Mouse (Mus musculus) limb, embryonic 12.5 days (tissue): ENCODE results near the gene Gm11992. TPM values are rescaled to one million over a fixed set of nuclear protein-coding genes. Genes with fewer than 3 reads are reported as not detected.

Experiments used
- ATAC-seq: fragments of 200-750 bp; cut with Nextera tagmentation; 2 replicates; pipeline ENCODE4 v1.8.0; 2017; ENCODE audit warnings: low read depth, moderate TSS enrichment; ENCODE audit not compliant: insufficient number of reproducible peaks, insufficient read depth, low FRiP score, low TSS enrichment
- H3K27ac ChIP-seq: fragments of 300-500 bp; sonication (generic); 2 replicates; pipeline ENCODE4 v1.5.1; 2016; ENCODE audit warnings: mild to moderate bottlenecking, moderate library complexity
- H3K27me3 ChIP-seq: fragments of 300-500 bp; sonication (generic); 2 replicates; pipeline ENCODE4 v1.6.1; 2016; ENCODE audit warnings: mild to moderate bottlenecking, moderate library complexity
- H3K36me3 ChIP-seq: fragments of 300-500 bp; sonication (generic); 2 replicates; pipeline ENCODE4 v1.6.1; 2016; ENCODE audit warnings: mild to moderate bottlenecking, moderate library complexity
- H3K4me1 ChIP-seq: fragments of 300-500 bp; sonication (generic); replicated peaks from 2 replicates; pipeline ENCODE4 v1.6.1; 2016
- H3K4me2 ChIP-seq: fragments of 300-500 bp; sonication (generic); 2 replicates; pipeline ENCODE4 v1.6.1; 2016; ENCODE audit warnings: mild to moderate bottlenecking, moderate library complexity
- H3K4me3 ChIP-seq: fragments of 300-500 bp; sonication (generic); replicated peaks from 2 replicates; pipeline ENCODE4 v1.5.1; 2016; ENCODE audit warnings: mild to moderate bottlenecking
- H3K9ac ChIP-seq: fragments of 300-500 bp; sonication (generic); replicated peaks from 2 replicates; pipeline ENCODE4 v1.6.1; 2016; ENCODE audit warnings: mild to moderate bottlenecking, moderate library complexity
- H3K9me3 ChIP-seq: fragments of 300-500 bp; sonication (generic); 2 replicates; pipeline ENCODE4 v1.6.1; 2016; ENCODE audit warnings: mild to moderate bottlenecking, moderate library complexity
- WGBS: fragments of 180-500 bp; shearing (Covaris S2); methylation state at CpG from one replicate; pipeline ENCODE4 v1.1.7; 2016; 5-methylcytosine and 5-hydroxymethylcytosine counted together
- polyA plus RNA-seq: library from polyadenylated mRNA; unstranded; fragments of >200 nt; fragmentation: Nextera tagmentation; extraction: Ambion mirVana; gene quantifications from 2 replicates; pipeline ENCODE4 v1.2.1, GENCODE M21; 2016

Gm11992 gene
- polyA plus RNA-seq, 1 experiment from 2014 or later: 0.09 TPM

DNA sequence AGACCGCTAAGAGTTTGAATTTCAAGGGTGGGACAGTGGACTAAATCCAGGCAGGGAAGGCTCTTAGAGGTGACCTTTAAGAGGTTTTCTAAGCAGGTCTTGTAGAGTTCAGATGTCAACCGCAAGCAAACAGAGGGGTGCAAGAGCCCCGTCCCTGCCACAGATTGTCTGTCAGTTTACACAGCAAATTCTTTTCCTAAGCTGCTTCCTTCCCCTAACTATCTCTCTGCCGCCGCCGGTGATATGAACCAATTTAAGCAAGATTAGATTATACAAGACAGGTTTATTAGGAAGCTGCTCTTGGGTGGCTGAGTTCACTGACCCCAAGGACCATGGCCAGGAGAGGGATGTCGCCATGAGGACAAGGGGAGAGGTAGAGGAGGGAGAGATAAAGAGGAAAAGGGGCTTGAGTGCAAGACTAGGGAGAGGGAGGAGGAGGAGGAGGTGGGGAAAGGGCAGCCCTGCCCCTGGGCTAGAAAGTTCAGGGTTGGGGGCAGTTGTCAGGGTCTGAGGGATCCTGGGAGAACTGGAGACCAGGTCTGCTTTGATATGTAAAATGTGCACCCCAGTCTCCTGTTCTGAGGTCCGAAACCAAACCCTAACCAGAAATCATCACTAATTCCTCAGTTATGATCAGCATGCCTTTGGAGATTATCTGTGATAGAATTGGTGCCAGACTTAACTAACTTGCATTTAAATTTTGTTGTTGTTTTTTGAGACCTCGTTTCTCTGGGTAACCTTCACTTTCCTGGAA is 67.2 kb downstream of the Gm11992 start:
- Histone ChIP-seq H3K4me3 (peak overlapping the region; percentile 20), H3K36me3 (no peaks in the 10 kb centered on the region), H3K27ac (no peak overlapping the region), H3K4me2 (peak overlapping the region; percentile 40; the same call in 1 of the 2 replicates), H3K9ac (no peak overlapping the region), H3K9me3 (no peaks in the 10 kb centered on the region), H3K27me3 (peaks cover 70% of the 10 kb centered on the region), H3K4me1 (peaks cover 28% of the 10 kb centered on the region)
- no peak for ATAC-seq
- 12% methylated on average over 9 of the region's 9 CpGs for WGBS

DNA sequence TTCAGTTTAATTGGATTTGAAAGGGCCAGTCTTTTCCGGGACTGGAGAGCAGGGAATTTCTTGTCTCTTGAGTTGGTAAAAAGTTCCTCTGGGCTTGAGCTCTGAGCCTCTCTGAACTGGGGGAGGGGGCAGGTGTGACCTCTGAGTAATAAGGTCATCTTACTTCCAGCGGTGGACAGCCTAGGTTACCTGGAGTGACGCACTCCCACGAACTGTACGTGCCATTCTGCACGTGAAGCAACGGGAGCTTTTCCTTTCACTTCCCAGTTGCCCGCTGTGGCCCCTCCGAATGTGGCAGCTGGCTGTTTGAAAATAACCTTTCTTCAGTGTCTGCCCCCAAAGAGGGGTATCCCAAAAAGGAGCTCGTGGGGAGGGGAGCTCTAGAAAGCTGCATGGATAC is 67.7 kb downstream of the Gm11992 start:
- 1% methylated on average over 10 of the region's 10 CpGs for WGBS
- ATAC-seq: no peak
- Histone ChIP-seq H3K4me1 (peaks cover 28% of the 10 kb centered on the region), H3K4me3 (peak overlapping the region; percentile 20), H3K27ac (no peak overlapping the region), H3K27me3 (peaks cover 76% of the 10 kb centered on the region), H3K36me3 (no peaks in the 10 kb centered on the region), H3K9me3 (no peaks in the 10 kb centered on the region), H3K4me2 (peak overlapping the region; percentile 40), H3K9ac (no peak overlapping the region)

DNA sequence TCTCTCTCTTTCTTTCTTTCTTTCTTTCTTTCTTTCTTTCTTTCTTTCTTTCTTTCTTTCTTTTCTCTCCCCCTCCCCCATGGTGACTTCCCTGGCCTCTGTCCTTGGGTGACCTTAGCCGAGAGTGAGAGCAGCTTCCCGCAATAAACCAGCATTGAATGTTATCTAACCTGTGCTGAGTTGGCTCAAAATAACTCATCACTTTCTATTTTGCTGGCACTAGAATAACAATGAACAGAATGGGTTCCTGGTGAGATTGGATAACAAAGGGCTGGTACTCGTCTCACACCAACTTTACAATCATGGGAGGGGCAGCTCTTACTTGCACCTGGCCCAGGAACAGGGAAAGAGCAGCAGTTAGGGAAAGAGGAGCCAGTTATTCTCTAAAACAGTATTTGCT is 68.5 kb downstream of the Gm11992 start:
- Histone ChIP-seq H3K36me3 (no peaks in the 10 kb centered on the region), H3K4me3 (no peak overlapping the region), H3K27ac (no peak overlapping the region), H3K27me3 (peaks cover 79% of the 10 kb centered on the region), H3K9me3 (no peaks in the 10 kb centered on the region), H3K4me2 (no peak overlapping the region), H3K4me1 (peaks cover 28% of the 10 kb centered on the region), H3K9ac (no peak overlapping the region)
- 7% methylated on average over 3 of the region's 3 CpGs for WGBS
- ATAC-seq: no peak

DNA sequence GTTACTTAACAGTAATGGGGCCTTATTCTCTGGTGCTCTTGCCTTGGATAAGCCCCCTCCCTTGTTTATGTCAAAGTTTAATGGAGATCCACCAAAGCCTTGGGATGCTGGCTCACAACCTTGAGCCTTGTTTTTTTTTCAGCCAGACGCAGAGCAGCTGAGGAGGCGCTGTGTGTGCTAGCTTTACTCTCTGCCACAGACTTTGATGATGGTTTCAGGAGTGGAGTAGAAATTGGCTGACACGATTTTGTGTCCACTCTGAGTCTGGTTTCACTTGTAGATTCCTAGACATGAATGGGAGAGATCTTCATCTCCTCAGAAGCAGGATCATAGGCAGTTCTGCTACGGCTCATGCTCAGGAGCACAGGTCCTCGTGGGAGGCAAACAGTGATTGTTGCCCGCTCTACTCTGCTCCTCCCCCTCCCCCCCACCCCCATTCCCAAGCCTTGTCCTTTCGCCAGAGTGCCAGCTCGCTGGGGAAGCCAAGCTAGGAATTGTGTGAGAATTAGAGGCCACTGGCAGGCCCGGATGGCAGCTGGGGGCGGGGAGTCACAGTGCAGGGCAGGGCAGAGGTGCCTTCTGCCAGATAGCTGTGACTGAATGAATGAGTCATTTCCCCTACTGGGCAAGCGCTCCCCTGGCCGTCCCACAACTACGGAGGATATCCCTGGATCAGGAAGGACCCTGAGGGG is 69.1 kb downstream of the Gm11992 start:
- Histone ChIP-seq H3K4me2 (peak overlapping the region; percentile 67), H3K27me3 (peaks cover 78% of the 10 kb centered on the region), H3K9ac (no peak overlapping the region), H3K27ac (no peak overlapping the region), H3K4me1 (peaks cover 28% of the 10 kb centered on the region), H3K4me3 (peak overlapping the region; percentile 38), H3K36me3 (no peaks in the 10 kb centered on the region), H3K9me3 (no peaks in the 10 kb centered on the region)
- WGBS: under 1% methylated on average over 13 of the region's 13 CpGs
- ATAC-seq: no peak; the same call in 1 of the 2 replicates

DNA sequence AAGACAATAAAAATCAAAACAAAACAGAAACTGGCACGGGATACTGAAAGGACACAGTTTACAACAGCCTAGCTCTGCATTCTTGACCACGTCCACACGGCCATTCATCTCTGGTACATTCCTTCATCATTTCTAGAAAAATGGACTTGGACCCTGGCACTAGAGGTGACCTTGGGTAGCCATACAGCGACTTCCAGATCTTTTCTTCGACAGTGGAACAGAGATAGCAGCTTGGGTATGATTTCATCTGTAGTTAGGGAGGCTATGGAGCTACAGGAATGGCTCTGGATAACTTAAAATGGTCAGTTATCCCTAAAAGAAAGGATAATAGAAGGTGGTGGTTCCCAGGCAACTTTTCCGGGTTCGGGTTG is 69.6 kb downstream of the Gm11992 start, which contains the start of gene Upp1:
Gene Upp1, plus strand, starts transcription at position 54 of the 371 bp plus-strand sequence.
- ATAC-seq: no peak
- WGBS: under 1% methylated on average over 7 of the region's 7 CpGs
- Histone ChIP-seq H3K36me3 (no peaks in the 10 kb centered on the region), H3K4me3 (peak within 1 kb of the TSS; percentile 38), H3K27ac (no peak within 1 kb of the TSS), H3K9ac (0 out of 2 replicates have a peak within 1 kb of the TSS, but pooled peaks have one; percentile 24), H3K4me2 (peak within 1 kb of the TSS; percentile 67), H3K9me3 (no peaks in the 10 kb centered on the region), H3K4me1 (peaks cover 28% of the 10 kb centered on the region), H3K27me3 (peaks cover 75% of the 10 kb centered on the region)

DNA sequence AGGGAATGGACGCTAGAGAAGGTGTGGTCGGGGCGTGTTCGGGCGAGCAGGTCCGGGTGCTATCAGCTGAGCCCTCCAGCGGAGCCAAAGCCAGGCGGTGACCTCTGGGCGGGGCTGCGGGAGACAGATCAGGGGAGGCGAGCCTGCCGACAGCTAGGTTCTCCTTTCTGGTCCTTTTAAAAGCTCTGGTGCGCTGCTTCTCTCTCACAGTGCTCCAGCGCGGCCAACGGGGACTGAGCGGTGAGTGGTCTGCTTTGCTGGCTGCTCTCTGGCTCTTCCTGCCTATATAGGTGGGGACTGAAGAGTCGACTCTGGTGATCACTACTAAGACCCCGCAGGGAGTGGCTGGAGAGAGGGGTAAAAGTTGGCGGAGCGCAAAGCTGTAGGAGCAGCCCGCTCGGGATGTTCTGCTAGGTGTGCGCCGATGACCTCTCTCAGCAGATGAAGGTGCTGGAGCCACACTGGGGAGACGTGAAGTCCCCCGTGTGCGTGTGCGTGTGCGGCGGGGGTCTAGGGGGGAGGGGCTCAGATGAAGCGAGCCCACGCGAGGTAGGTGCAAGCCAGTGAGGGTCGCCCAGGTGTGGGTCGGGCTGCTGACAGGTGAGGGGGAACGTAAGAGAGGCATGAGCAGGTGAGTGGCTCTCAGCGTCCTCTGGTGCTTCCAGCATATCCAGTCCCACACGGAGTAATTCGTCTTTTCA is 70.2 kb downstream of the Gm11992 start:
- Histone ChIP-seq H3K9ac (0 out of 2 replicates have a peak overlapping the region, but pooled peaks have one; percentile 24), H3K27ac (no peak overlapping the region), H3K36me3 (no peaks in the 10 kb centered on the region), H3K9me3 (no peaks in the 10 kb centered on the region), H3K27me3 (peaks cover 69% of the 10 kb centered on the region), H3K4me1 (peaks cover 28% of the 10 kb centered on the region), H3K4me3 (peak overlapping the region; percentile 38), H3K4me2 (peak overlapping the region; percentile 67)
- ATAC-seq: peak; percentile 61; the same call in 1 of the 2 replicates
- WGBS: under 1% methylated on average over 40 of the region's 40 CpGs

Other genes with a start within 250 kb of the Gm11992 start
- gene Pkd1l1, start 75.3 kb upstream of the Gm11992 start, polyA plus RNA-seq: 0.04 and 0.05 TPM in 2 replicates
- 17.1 and 17.6 TPM in 2 replicates for gene Hus1, start 37.4 kb upstream of the Gm11992 start, polyA plus RNA-seq
- gene Sun3, start 397 bp downstream of the Gm11992 start, polyA plus RNA-seq: not detected in 2 replicates
- gene Upp1, start 69.5 kb downstream of the Gm11992 start, polyA plus RNA-seq: 2.7 and 3.9 TPM in 2 replicates
- 0.01 TPM in 1 of 2 replicates, not detected in the other for gene Abca13, start 143.3 kb downstream of the Gm11992 start, polyA plus RNA-seq